Mouse (Mus musculus) NIH3T3 (cell line): ENCODE data around the gene Suox.
"Not testable (repeated sequence)": the region's sequence is repeated elsewhere in the genome, so short reads cannot be mapped to it uniquely, and the experiment has no call there.

Experiments
- DNase-seq: peaks from one replicate; pipeline ENCODE4 v3.0.0-alpha.2; 2012; ENCODE audit warnings: low read depth

The Suox gene

GRCm38 (mm10) chr10:128673763-128674468 is at the start of gene Suox:
Gene Suox, minus strand, starts transcription at chr10:128674073.
- peak; percentile 86 for DNase-seq

DNA sequence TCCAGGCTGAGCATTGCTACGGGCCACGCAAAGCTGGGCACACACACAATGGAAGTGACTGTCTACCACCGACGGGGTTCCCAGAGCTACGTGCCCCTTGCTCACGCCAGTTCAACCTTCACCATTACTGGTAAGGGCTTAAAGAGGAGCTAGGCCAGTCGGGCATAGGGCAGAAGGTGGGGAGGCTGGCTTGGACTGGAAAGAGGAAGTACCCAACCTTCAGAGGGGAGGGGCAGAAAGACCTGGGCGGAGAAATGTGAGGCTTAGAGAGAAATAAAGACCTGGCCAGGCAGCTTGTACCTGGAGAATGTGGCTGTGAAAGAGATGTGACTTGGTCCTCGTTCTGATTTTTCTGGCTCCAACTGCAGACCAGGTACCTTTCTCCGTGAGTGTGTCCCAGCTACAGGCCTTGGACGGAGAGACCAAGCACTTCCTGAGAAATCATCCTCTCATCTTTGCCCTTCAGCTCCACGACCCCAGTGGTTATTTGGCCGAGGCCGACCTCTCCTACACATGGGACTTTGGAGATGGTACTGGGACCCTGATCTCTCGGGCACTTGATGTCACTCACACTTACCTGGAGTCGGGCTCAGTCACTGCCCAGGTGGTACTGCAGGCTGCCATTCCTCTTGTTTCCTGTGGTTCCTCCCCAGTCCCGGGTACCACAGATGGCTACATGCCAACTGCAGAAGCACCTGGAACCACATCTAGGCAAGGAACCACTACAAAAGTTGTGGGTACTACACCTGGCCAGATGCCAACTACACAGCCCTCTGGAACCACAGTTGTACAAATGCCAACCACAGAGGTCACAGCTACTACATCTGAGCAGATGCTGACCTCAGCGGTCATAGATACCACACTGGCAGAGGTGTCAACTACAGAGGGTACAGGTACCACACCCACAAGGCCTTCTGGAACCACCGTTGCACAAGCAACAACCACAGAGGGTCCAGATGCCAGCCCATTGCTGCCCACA is 42.0 kb upstream of the Suox start:
- no peak for DNase-seq

GRCm38 (mm10) chr10:128711318-128711717 is 37.4 kb upstream of the Suox start:
- not testable (repeated sequence) for DNase-seq

GRCm38 (mm10) chr10:128705317-128705693 is 31.4 kb upstream of the Suox start:
- peak; percentile 42 for DNase-seq

- DNase-seq, result peak; percentile 98
Observed at GRCm38 (mm10) chr10:128704491-128705316, 30.8 kb upstream of the Suox start, which contains the start of gene Cdk2. Gene Cdk2, minus strand, starts transcription at chr10:128705031.

GRCm38 (mm10) chr10:128703895-128704294 is 30.0 kb upstream of the Suox start, which contains the start of gene Pmel:
Gene Pmel, plus strand, starts transcription at chr10:128704195.
- DNase-seq, result no peak

GRCm38 (mm10) chr10:128702328-128703007 is 28.6 kb upstream of the Suox start:
- DNase-seq, result no peak

DNA sequence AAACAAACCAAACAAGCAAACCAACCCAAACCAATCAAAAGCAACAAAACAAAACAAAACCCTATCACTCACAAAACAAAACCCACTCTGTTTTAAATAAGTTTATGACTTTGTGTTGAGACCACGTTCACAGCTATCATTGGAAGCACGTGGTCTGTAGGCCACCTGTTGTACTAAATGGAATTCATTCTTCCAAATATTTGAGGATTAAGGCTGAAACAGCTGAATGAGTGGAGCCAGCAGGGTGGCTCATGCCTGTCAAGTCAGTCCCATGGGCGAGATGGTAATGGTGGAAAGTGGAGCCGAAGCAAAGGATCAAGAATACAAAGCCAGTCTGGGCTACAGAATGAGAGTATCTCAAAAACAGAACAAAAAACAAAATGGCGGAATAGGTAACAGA is 26.8 kb upstream of the Suox start:
- no peak for DNase-seq

DNA sequence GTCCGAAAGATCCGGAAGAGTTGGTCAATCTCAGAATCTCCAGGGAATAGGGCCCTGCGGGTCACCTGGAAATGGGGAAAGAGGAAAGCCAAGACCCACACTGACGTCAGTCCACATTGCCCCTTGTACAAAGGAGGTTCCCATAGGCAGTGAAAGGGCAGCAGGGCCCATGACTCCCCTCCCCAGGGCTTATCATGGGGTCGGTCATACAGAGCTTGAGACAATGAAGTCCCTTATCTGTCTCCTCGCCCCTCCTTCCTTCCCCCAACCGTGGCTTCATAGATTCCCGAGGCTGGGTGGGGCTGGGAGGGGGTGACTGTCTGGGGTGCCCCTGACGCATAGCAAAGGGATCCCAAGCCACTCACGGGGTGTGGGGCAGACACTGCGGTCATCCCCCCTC is 25.7 kb upstream of the Suox start:
- no peak for DNase-seq

- no peak for DNase-seq
Observed at GRCm38 (mm10) chr10:128699006-128699405, 25.1 kb upstream of the Suox start.

- DNase-seq, result peak; percentile 33
Observed at GRCm38 (mm10) chr10:128697072-128697725, 23.3 kb upstream of the Suox start.

- peak; percentile 100 for DNase-seq
Observed at GRCm38 (mm10) chr10:128695992-128696807, 22.3 kb upstream of the Suox start, which contains the start of gene Rab5b. Gene Rab5b, minus strand, starts transcription at chr10:128696264.

DNA sequence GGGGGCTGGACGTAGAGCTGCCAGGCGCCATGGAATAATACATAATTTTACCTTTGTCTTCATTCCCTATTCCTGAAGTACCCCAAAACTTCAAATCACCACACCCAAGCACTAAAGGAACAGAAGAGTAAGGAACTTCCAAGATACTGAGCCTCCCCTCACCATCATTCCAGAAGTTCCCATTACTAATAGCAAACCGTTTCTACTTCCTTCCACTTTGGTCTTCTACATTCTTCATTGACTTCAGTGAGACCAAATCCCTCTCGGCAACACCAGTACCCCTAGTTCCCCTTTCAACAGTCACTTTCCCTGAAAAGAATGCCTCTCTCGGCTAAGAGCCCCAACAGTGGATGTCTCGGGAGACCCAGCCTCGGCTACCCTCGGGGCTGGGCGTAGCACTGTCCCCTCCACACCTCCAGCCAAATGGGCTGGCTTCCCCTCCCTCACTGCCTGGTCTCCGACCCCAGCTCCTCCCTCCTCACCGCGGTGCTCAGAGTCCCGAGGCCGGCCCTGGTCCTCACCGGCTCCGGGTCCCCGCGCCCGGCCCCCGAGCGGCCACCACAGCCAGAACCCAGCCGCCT is 21.6 kb upstream of the Suox start:
- DNase-seq, result no peak

DNA sequence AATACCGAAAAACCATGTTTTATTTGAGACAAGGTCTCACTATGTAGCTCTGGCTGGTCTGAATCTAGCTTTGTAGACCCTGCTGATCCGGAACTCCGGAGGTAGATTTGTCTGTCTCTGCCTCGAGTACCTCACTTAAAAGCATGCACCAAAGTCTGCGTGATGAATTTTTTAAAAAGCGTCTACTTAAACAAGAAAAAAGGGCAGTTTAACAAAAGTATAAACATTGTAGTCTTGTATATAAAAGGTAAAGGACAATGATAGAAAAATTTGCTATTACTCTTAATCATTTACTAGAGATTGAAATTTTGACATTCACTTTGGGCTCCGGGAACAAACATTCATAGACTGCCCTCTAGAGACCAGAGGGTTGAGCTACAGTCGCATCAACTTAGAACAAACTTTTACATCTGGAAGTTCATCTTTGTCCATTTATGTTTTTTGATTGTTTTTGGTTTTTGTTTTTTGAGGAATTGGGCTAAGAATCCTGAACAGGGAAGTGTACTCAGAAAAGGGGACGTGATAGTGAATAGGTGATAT is 666 bp upstream of the Suox start:
- DNase-seq, result peak; percentile 81

- DNase-seq, result no peak
Observed at GRCm38 (mm10) chr10:128671148-128671547, 2.7 kb downstream of the Suox start.

- DNase-seq, result no peak
Observed at GRCm38 (mm10) chr10:128668790-128669672, 4.8 kb downstream of the Suox start.

DNA sequence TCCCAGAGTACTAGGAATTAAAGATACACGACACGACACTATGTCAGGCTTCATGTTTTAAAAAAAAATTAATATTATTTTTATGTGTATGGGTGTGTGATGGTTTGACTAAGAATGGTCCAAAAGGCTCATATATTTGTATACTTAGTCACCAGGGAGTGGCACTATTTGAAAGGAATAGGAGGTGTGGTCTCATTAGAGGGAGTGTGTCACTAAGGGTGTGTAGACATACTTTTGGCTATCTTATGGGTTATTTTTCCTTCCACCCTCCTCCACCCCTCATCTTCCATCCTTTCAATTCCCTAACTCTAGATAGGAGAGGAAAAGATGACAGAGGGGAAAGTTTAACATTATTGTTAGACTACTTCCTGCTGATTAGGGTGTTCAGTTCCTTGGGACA is 8.1 kb downstream of the Suox start:
- no peak for DNase-seq

- no peak for DNase-seq
Observed at GRCm38 (mm10) chr10:128665307-128665706, 8.6 kb downstream of the Suox start.
